Mouse (Mus musculus) midbrain, postnatal 0 days (tissue): ENCODE data around the gene Unc5a. TPM values are rescaled to one million over a fixed set of nuclear protein-coding genes. Genes with fewer than 3 reads are reported as not detected.

Experiments used
- ATAC-seq: fragments of 200-750 bp; cut with Nextera tagmentation; 2 replicates; pipeline ENCODE4 v1.8.0; 2017; ENCODE audit warnings: moderate number of reproducible peaks, mild to moderate bottlenecking, moderate TSS enrichment, moderate library complexity; ENCODE audit not compliant: low FRiP score
- DNase-seq: peaks from one replicate; pipeline ENCODE4 v3.0.0-alpha.2; 2015; ENCODE audit warnings: low spot score
- H3K27ac ChIP-seq: fragments of 300-500 bp; sonication (generic); 2 replicates; pipeline ENCODE4 v1.5.1; 2014; ENCODE audit warnings: low read depth, mild to moderate bottlenecking, low read length, mixed read lengths
- H3K27me3 ChIP-seq: fragments of 300-500 bp; sonication (generic); 2 replicates; pipeline ENCODE4 v1.6.1; 2014; ENCODE audit warnings: low read length, control low read depth, mixed read lengths; ENCODE audit not compliant: insufficient read depth
- H3K36me3 ChIP-seq: fragments of 300-500 bp; sonication (generic); 2 replicates; pipeline ENCODE4 v1.6.1; 2014; ENCODE audit warnings: low read length, control low read depth, mixed read lengths; ENCODE audit not compliant: insufficient read depth
- H3K4me1 ChIP-seq: fragments of 300-500 bp; sonication (generic); 2 replicates; pipeline ENCODE4 v1.6.1; 2014; ENCODE audit warnings: mild to moderate bottlenecking, control low read depth, antibody characterized with exemption, low read length, mixed read lengths; ENCODE audit not compliant: insufficient read depth
- H3K4me2 ChIP-seq: fragments of 300-500 bp; sonication (generic); 2 replicates; pipeline ENCODE4 v1.6.1; 2014; ENCODE audit warnings: low read depth, mild to moderate bottlenecking, low read length, mixed read lengths; ENCODE audit not compliant: poor library complexity, severe bottlenecking
- H3K4me3 ChIP-seq: fragments of 300-500 bp; sonication (generic); 2 replicates; pipeline ENCODE4 v1.5.1; 2014; ENCODE audit warnings: low read depth, mild to moderate bottlenecking, low read length, moderate library complexity
- H3K9ac ChIP-seq: fragments of 300-500 bp; sonication (generic); replicated peaks from 2 replicates; pipeline ENCODE4 v1.6.1; 2014; ENCODE audit warnings: mild to moderate bottlenecking, low read length, moderate library complexity, mixed read lengths; ENCODE audit not compliant: poor library complexity, severe bottlenecking
- H3K9me3 ChIP-seq: fragments of 300-500 bp; sonication (generic); 2 replicates; pipeline ENCODE4 v1.6.1; 2016; ENCODE audit warnings: low read length, control low read depth
- CTCF ChIP-seq: IDR thresholded peaks from 2 replicates; pipeline ENCODE4 v1.5.1; 2016; ENCODE audit warnings: antibody characterized with exemption, mild to moderate bottlenecking
- WGBS: fragments of 180-500 bp; shearing (Covaris S2); extraction: QIAGEN DNeasy Blood & Tissue Kit; methylation state at CpG from one replicate; pipeline ENCODE4 v1.1.7; 2014; 5-methylcytosine and 5-hydroxymethylcytosine counted together
- polyA plus RNA-seq: library from polyadenylated mRNA; unstranded; fragments of >200 nt; fragmentation: Nextera tagmentation; extraction: Ambion mirVana; gene quantifications from 2 replicates; pipeline ENCODE4 v1.2.1, GENCODE M21; 2015
- total RNA-seq: library from RNA; depleted of rRNA; stranded (reverse); fragments of >200 nt; gene quantifications from 2 replicates; pipeline ENCODE4 v1.2.3, GENCODE M21; 2014

Gene Unc5a
- total and polyA plus RNA-seq, 2 experiments from 2014 or later = 14.3 to 29.0 TPM

DNA sequence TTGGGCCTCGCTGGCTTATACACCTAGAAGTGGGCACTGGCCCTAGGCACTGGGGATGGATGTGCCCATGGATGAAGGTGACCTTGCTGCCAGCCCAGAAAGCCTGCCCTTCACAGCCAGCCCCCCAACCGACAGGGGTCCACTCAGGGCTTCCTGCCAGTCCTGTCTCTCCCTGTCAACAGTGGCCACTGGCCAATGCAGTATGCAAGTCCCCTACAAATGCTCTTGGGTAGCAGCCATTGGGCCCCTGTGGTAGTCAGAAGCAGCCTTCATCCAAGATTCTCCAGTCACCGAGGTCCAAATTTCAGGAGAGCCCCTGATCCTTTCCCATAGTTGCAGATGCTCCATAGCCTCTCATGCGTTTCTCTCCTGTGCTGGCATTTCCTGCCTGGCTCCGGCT, 19.4 kb downstream of the Unc5a start:
- WGBS = 67% methylated on average over 5 of the region's 5 CpGs
- Histone ChIP-seq H3K27ac (no peak overlapping the region), H3K4me2 (no peak overlapping the region), H3K4me3 (no peak overlapping the region), H3K27me3 (no peaks in the 10 kb centered on the region; the same call in 1 of the 2 replicates), H3K4me1 (peaks cover 15% of the 10 kb centered on the region), H3K9me3 (no peaks in the 10 kb centered on the region), H3K9ac (no peak overlapping the region), H3K36me3 (no peaks in the 10 kb centered on the region)
- ATAC-seq (no peak), DNase-seq (no peak)
- TF ChIP-seq CTCF = no peak

DNA sequence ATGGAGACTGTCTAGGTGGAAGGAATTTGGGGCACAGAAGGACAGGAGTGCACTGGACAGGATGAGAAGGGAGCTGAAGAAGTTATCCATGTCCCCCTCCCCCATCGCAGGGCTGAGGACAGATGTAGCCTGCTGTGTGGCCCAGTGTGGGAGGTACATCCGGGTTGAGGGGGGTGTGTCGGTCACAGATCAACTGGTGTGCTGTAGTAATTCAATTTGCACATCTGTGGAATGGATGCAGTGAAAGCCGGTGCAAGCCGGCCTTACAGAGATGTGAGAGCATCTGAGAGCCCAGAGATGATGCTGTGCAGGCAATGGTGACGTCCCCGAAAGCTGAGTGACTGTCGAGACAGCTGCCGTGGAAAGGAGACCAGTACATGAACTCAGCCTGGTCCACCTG, 20.3 kb downstream of the Unc5a start:
- no peak for TF ChIP-seq CTCF
- Histone ChIP-seq H3K9me3 (no peaks in the 10 kb centered on the region), H3K27ac (no peak overlapping the region), H3K9ac (no peak overlapping the region), H3K27me3 (no peaks in the 10 kb centered on the region; the same call in 1 of the 2 replicates), H3K36me3 (no peaks in the 10 kb centered on the region), H3K4me2 (no peak overlapping the region), H3K4me1 (peaks cover 15% of the 10 kb centered on the region), H3K4me3 (no peak overlapping the region)
- no peak for ATAC-seq
- DNase-seq = no peak
- 46% methylated on average over 9 of the region's 9 CpGs for WGBS

DNA sequence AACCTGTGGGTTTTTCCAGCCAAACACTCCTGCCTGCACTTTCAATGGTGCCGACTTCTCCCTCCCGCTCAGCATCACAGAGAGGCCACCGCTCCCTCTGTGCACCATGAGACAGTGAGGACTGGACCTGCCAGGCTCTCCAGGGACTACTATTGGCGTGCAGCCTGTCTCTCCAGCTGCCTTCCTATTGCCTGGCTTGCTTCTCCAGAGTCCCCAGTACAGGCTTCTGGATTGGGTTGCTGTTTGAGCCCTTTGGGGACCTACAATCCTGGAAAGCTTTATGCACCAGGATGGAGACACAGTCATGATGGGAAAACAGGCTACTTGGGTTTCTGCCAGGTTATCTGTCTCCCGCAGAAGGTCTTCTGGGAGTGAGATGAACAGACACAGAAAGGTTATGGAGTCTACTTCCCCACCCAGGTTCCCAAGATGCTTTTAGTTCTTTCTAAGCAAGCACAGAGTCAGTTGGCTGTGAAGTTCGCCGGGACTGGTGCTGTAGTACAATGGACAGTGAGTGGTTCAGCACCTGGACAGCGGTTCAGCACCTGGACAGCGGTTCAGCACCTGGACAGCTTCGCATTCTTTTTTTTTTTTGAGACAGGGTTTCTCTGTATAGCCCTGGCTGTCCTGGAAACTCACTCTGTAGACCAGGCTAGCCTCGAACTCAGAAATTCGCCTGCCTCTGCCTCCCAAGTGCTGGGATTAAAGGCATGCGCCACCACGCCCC, 21.5 kb downstream of the Unc5a start:
- Histone ChIP-seq H3K4me3 (no peak overlapping the region), H3K27me3 (no peaks in the 10 kb centered on the region; the same call in 1 of the 2 replicates), H3K4me2 (no peak overlapping the region), H3K9me3 (no peaks in the 10 kb centered on the region), H3K27ac (no peak overlapping the region), H3K9ac (no peak overlapping the region), H3K4me1 (peaks cover 15% of the 10 kb centered on the region), H3K36me3 (no peaks in the 10 kb centered on the region)
- TF ChIP-seq CTCF = no peak
- WGBS = 42% methylated on average over 14 of the region's 14 CpGs
- ATAC-seq (no peak), DNase-seq (no peak)

DNA sequence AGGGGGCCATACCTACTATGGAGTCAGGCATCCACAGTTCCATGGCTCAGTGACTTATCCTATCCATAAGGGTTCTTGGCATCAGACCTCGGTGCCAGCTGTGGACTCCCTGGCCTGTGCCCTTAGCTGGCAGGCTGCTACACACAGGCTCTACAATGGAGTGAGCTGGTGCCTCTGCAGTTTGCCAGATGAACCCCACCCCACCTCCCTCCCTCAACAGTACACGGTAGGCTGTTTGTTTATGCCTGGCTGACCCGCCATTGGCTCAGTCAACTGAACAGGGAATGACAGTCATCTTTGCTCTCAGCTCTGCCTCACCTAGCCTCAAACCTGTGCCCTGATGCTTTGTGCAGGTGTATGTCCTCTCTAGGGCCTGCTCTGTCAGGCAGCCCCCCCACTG, 26.3 kb downstream of the Unc5a start:
- DNase-seq (no peak), ATAC-seq (no peak)
- Histone ChIP-seq H3K27ac (no peak overlapping the region), H3K4me2 (no peak overlapping the region), H3K36me3 (no peaks in the 10 kb centered on the region), H3K27me3 (no peaks in the 10 kb centered on the region), H3K4me1 (0 out of 2 replicates have a peak, but pooled peaks cover 5% of the 10 kb centered on the region), H3K4me3 (no peak overlapping the region), H3K9ac (no peak overlapping the region), H3K9me3 (no peaks in the 10 kb centered on the region)
- TF ChIP-seq CTCF = no peak
- 37% methylated on average over 3 of the region's 3 CpGs for WGBS

DNA sequence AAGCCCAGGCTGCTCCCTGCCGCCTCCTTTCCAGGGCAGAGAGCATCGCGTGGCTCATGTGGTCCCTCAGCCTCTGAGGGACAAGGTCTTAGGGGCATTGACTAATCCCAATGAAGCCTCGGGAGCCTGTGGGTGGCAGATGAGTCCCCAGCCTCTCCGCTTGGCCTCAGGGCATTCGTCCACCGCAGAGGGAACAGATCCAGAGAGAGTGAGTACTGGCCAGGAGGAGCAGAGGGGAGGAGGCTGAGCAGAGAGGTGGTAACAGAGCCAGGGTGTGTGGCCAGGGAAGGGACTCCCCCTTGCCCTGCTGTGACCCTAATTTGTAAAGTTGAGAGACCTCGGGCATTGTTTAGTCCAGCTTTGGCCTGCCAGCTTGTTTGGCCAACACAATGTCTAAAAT, 29.6 kb downstream of the Unc5a start:
- Histone ChIP-seq H3K9me3 (no peaks in the 10 kb centered on the region), H3K4me3 (no peak overlapping the region), H3K27me3 (no peaks in the 10 kb centered on the region), H3K36me3 (no peaks in the 10 kb centered on the region), H3K4me2 (no peak overlapping the region), H3K9ac (0 out of 2 replicates have a peak overlapping the region, but pooled peaks have one; percentile 19), H3K4me1 (0 out of 2 replicates have a peak, but pooled peaks cover 5% of the 10 kb centered on the region), H3K27ac (no peak overlapping the region)
- ATAC-seq (no peak), DNase-seq (no peak)
- 36% methylated on average over 8 of the region's 8 CpGs for WGBS
- no peak for TF ChIP-seq CTCF

DNA sequence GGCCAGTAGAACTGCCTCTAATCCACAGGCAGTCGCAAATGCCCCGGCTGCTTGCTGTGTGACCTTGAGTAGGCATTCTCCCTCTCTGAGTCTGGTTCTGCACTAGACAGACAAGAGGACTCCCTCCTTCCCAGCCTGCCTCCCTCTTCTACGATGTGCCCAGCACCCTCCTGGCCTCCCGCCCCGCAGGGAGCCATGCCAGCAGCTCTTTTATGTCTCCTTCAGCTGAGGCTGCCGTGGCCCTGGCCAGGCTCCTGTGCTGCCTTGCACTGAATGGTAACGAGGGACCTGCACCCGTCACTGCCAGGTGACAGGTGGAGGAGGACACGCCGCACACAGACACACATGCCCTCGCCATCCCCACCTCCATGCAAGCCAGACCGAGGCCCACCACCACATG, 31.7 kb downstream of the Unc5a start:
- Histone ChIP-seq H3K27ac (no peak overlapping the region), H3K27me3 (no peaks in the 10 kb centered on the region), H3K4me2 (no peak overlapping the region), H3K9ac (no peak overlapping the region), H3K4me3 (no peak overlapping the region), H3K9me3 (no peaks in the 10 kb centered on the region), H3K36me3 (no peaks in the 10 kb centered on the region), H3K4me1 (0 out of 2 replicates have a peak, but pooled peaks cover 5% of the 10 kb centered on the region)
- DNase-seq = no peak
- no peak for ATAC-seq
- no peak for TF ChIP-seq CTCF
- WGBS = 65% methylated on average over 12 of the region's 12 CpGs
